Mouse (Mus musculus) heart, postnatal 0 days (tissue): ENCODE measurements at regions not wholly inside any gene's neighbourhood (a gene's known extent, or its start where the extent isn't known, plus 50 kb on each side); places are given as distances from the start of the nearest gene placed in this dataset.

Source experiments
- CTCF ChIP-seq: IDR thresholded peaks from 2 replicates; pipeline ENCODE4 v1.5.1; 2016; ENCODE audit warnings: antibody characterized with exemption, control low read depth, low read depth
- EP300 ChIP-seq: IDR thresholded peaks from 2 replicates; pipeline ENCODE4 v1.6.1; 2016; ENCODE audit warnings: antibody characterized with exemption, low read depth

DNA sequence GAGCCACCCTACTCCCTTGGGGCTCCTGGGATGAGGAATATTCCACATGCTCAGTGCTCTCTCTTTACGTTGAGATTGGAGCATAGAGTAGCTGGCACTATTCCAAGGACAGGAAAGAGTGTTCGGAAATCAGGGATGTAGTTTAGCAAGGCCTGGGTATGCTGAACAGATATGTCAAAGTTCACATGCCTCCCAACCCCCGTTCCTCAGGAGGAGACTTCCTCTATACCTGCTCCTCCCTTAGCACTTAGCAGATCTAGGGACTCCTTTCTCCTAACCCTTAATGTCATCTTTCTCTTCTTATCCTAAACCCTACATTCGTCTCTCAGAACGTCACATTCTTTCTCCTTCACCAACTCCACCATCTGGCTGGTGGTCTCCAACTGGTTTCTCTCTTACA, 83.2 kb upstream of the Tpm1 start:
- TF ChIP-seq CTCF (no peak), EP300 (no peak)
